Mouse (Mus musculus) olfactory bulb, adult 2 months (tissue): ENCODE measurements around the gene Plp2.

Experiments used
- CTCF ChIP-seq: fragments of 200-500 bp; IDR thresholded peaks from 2 replicates; pipeline ENCODE4 v1.5.1; 2012; ENCODE audit warnings: low read depth, mild to moderate bottlenecking, low read length, moderate library complexity; ENCODE audit not compliant: insufficient read depth
- POLR2A ChIP-seq: fragments of 200-500 bp; IDR thresholded peaks from 2 replicates; pipeline ENCODE4 v1.6.1; 2012; ENCODE audit warnings: mild to moderate bottlenecking, low read depth, low read length, moderate library complexity; ENCODE audit not compliant: insufficient read depth

- TF ChIP-seq POLR2A = no peak
- TF ChIP-seq CTCF = no peak
Measured at GRCm38 (mm10) chrX:7690486-7690885, 19.3 kb upstream of the Plp2 start.
